Mouse (Mus musculus) kidney, adult 11 months (tissue): ENCODE measurements around the gene Msi2.

Experiments
- DNase-seq: peaks from one replicate; pipeline ENCODE4 v3.0.0; 2022

The Msi2 gene

DNA sequence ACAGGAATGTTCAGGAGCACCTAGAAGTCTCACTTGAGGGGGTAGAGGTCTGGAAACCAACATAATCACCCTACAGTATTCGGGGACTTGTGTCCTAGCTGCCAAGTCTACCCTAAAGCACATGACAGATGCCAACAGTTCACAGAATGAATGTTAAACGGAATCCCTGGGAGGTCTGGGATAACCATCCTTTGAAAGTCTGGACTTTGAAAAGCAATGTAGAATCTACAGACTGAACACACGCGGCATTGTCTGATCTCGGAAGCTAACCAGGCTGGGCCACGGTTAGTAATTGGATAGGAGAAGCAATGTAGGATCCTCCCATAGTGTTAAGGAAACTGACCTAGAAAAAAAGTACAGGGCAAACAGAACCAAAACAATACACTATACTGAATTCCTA lies 105.3 kb downstream of the Msi2 start:
- peak; percentile 55 for DNase-seq

- DNase-seq: no peak
These were observed 106.2 kb downstream of the Msi2 start for GRCm38 (mm10) chr11:88612141-88612540.

DNA sequence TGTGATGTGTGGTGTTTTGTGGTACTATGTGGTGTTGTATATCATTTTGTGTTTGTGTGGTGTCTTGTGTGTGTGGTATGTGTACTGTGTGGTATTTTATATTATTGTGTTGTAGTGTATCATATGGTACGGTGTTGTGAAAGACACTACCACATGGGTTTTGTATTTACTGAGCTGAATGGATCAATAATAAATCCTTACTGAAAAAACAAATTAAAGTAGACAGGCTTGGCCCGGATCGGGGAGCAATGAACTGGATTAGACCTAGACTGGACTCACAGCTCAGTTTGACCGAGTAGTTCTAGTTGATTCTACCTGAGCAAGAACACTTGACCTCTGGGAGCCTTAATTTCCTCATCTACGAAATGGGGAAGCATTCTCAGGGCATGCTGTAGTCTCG lies 107.5 kb downstream of the Msi2 start:
- no peak for DNase-seq

DNA sequence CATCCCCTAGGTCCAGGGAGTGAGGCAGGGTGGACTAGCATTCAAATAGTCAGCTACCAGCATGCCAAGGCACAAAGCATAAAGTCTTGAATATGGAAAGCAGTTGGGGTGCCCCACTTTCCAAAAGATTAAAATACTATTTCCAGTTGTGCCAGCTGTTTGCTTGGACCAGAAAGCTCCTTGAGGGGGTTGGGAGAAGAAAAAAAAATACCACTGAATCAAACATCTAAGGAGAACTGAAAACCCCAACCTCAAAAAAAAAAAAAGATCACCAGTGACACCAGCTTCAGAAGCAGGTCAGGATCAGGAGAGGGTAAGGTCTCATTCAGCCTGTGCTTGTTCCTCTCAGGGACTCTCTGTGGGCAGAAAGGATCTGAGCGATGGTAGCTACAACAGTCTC lies 108.2 kb downstream of the Msi2 start:
- DNase-seq: no peak

DNA sequence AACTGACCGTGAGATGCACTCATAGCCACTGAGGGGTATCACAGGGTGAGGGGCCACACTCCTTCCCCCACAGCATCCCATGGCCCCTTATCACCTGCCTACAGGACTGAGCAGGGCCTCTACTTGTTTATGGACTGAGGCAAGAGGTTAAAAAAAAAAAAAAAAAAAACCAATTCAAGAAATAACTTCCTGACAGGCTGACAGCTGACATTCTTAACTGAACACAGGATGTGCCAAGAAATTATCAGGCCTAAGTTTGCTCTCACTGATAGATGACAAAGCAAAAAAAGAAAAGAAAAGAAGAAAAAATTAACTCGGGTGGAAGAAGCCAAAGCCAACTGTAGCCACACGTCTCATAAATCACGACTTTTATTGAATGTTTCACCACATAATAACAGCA lies 109.7 kb downstream of the Msi2 start:
- DNase-seq: no peak

GRCm38 (mm10) chr11:88607725-88608383 lies 110.5 kb downstream of the Msi2 start:
- DNase-seq: no peak

DNA sequence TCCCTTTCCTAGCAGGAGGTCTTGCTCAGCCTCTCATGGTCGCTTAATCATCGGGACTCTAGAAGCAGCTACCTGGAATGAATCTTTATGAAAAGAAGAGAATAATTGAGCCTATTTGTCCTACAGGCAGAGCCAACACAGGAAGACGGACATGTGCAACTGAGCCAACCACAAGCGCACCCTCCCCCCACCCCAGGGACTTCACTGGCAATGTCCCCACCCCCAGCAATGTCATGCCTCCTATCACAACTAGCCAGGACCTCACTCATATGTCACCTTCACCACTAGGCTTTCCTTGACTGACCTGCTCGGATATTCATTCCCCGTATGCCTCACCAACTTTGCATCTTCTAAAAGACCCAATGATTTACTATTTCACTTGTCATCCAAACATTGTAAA lies 112.5 kb downstream of the Msi2 start:
- no peak for DNase-seq

DNA sequence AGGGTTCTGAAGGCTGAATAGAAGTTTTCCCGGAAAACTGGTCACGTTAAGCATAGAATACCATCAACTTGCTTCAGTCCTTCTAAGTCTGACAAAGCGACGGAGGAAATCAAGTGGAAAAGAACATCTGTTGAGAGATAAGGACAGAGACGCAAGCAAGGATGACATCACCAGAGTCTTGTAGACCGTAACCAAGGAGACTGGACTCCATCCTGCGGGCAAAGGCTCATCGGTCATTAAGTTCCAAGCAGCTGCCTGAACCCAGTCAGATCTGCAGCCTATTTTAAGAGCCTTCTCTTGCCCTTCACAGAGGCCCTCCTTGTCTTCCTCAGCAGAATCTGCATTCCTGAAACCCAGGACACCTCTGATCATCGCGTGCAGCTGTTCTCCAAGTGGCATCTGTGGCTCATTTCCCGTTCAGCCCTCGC lies 113.2 kb downstream of the Msi2 start:
- DNase-seq: no peak

DNA sequence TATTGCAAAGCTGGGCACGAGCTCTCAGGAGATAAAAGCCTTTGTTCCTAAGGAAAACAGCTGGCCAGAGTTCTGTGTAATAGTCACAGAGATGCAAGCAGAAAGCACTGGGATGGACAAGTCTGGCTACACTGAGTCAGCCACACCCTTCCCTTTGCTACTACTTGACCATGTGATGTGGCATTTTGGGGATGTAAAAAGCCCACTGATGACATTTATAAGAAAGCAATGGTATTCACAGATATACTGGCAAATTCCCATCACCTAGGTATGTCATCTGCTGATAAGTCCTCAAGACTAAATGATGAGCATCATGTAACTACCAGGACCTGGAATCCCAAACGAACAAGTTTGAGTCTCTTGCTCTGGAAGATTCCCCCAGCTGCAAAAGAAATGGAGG lies 113.7 kb downstream of the Msi2 start:
- DNase-seq: no peak

DNA sequence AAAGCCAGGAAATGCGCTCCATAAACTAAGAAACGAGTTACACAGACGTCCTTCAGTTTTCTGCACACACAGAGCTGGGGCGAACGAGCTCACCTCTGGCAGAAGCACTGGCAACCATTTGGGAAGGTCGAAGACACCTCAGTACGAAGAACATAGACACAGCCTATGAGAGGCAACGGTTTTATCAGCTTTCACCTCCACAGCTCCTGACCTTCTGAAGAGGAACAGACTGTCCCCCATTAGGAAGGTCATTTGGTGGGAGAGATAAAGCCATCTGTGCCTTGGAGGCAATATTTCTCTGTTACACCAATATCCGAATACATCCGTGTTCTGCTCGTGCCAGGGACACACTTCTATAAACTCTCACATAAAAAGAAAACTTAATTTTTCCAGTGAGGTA lies 114.9 kb downstream of the Msi2 start:
- no peak for DNase-seq

DNA sequence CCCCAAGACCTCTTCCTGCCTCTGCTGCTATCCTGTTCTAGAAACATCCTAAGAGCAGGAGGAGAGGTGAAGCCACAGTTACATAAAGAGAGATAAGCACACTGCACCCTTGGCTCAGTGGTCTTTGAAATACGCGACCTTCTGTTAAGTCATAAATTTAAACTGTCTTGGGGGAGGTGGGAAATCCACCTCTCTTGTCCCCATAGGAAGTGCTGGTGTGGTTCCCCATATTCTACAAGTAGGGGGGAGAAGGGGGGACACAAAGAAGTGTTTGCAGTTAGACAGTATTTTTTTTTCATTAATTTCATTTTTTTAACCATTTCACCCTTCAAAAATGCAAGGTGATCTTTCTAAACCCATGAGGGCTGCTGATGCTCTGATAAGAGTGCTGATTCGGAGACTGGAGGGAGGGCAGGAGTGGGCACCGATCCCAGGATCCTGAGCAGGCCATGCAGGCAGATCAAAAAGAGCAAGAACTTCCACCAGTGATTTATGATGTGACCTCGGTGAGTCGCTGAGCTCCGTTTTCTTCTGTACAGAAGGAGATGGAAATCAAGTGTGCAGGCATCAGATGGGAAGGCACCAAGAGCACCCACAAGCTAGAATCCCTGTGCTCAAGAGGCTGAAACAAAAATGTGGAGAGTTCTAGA lies 115.7 kb downstream of the Msi2 start:
- DNase-seq: no peak

GRCm38 (mm10) chr11:88600194-88600593 lies 118.1 kb downstream of the Msi2 start:
- no peak for DNase-seq

DNA sequence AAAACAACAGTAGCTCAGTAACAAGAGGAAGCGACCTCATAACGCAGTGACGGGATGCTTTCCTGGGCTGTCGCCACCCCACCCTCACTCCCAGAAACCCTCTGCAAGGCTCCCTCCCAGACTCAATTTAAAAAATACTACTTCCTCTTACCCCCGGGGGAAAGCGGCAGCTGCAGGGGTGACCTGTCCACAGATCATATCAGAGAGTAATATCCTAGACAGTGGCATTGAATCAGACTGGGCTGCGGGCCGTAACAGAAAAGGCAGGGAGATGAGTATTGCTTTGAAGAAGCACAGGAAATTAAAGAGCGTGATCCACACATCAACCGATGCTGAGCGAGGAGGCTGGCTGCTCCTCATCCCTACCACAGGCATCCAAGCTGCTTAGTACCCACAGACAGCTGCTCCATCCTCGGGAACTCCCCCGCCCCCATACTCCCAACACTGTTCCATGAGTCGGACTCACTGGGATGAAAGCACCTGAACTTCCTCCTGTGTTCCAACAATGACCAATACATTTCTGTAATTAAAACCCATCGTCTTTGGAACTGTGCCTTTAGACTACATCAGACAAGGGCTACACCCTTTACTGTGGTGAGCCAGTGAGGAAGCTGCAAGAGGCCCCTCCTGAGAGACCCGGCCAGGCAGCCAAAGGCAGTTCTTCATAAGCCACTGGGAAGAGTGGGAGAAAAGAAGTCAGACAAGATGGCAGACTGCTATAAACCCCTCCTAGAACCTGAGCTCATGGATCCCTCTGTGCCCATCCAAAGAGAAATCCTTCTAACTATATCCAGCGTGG lies 118.8 kb downstream of the Msi2 start:
- no peak for DNase-seq

DNA sequence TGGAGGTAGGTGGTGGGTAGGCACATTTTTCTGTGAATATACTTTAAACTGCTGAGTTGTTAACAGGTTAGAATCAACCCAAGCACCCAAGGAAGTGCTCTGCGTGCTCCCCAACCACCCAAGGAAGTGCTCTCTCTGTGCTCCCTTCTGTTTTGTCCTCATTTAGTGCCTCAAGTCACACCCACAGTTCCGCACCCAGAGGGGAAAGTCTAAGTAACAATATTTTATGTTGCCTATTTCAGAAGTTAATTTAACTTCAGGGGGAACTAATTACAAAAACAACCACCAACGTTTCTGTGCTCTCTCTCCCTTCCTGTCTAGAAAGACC lies 119.5 kb downstream of the Msi2 start:
- DNase-seq: no peak

GRCm38 (mm10) chr11:88598150-88598847 lies 120.0 kb downstream of the Msi2 start:
- no peak for DNase-seq

DNA sequence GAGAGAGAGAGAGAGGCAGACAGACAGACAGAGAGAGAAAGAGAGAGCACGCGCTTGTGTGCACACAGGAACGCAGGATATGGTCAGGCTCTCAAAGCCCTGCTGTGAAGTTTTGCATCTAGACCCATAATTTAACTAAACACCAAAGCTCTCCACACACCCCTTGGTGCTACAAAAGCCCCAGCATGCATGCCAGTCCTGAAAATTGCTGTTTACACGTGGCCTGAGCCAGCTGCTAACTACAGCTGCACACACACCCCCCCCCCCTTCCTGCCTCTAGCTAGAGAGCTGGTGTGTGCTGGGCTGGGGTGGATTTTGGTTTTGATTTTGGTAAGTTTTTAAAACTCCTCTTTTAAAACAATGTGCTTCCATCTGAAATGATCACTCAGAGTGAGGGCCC lies 122.7 kb downstream of the Msi2 start:
- no peak for DNase-seq

DNA sequence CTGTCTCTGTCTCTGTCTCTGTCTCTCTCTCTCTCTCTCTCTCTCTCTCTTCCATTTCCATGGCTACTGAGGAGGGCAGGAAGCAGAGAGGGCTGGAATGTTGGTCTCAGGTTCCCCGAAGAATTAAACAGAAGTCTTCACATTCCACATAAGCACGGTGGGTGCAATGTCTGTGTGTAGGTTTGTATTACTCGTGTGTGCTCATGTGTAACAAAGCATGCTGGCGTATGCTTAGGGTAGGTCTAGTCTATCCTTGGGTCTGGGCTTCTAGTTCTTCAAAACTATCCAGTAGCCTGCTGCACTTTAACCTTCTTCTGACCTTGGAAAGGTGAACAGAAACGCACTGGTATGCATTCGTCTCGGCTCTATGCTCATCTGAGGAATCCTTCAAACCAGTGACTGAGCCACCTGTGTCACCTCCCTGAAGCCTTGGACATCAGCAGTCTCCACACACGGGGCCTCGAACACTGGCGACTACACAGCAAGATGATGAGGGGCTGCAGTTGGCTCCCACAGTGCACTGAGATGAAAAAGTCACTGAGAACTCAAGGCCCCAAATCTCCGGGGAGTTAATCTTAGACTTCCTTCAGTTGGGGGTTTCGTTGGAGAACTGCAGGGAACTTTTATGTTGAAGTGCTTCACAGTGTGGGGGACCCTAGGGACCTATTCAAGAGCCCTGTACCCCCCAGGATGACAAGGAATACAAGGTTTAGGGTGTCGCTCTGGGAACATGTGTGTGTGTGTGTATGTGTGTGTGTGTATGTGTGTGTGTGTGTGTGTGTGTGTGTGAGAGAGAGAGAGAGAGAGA lies 123.3 kb downstream of the Msi2 start:
- DNase-seq: no peak

GRCm38 (mm10) chr11:88594010-88594409 lies 124.3 kb downstream of the Msi2 start:
- no peak for DNase-seq

DNA sequence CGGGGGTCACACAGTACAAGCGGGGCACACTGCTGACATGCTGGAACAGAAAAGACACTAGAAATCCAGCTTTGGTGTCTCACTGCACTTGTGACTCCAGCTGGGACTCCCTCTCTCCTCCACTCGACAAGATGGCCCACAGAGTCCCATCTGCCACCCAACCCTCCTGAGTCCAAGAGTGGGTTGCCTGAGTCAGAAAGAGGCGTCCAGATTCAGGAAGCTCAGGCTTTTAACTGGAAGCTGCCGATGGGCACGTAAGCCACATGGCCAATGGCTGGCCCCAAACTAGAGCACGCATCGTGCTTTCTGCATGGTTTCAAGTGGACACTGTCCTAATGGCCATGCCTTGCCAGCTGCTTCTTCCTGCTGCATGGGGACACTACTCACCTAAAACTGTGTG lies 126.2 kb downstream of the Msi2 start:
- DNase-seq: no peak

- DNase-seq: no peak
These were observed 127.7 kb downstream of the Msi2 start for GRCm38 (mm10) chr11:88590647-88591046.

DNA sequence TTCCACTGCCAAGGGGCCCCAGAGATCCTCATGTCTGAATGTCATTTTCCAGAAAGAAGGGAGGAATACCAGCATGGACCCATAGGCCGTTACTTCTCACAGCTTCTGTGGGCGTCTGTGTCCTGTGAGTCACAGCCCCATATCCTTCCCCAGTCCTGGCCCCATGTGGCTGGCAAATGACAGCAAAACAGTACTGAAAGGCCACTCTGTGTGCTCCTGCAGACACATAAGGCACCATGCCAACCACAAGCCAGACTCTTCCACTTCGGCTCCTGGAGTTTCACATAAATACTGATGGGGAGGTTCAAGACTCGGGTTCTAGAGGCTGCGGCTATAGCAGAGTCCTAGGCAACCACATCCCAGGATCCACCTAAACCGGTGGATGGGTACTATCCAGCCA lies 128.7 kb downstream of the Msi2 start:
- no peak for DNase-seq

DNA sequence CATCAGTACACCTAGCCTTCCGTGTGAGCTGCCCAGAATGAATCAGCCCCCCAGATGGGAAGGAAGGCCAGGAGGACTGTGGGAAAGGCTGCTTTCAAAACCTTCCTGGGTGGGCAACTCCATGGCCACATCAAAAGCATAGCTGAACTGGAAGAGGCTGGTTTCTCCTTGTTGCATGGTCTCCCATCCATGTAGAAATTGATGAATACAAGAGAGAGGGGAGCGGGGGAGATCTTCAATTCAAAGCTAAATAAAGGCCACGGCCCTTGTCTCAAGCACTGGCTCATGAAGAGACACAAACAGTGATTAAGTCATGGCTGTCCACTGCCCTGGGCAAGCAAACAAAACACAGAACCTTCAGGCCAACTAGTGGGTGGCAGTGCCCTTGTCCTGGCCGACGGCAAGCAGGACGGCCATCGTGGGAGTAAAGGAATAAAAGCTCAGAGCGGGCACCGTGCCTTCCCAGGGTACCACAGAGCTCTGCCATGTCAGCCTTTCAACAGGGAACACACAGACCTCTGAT lies 129.6 kb downstream of the Msi2 start:
- DNase-seq: no peak

DNA sequence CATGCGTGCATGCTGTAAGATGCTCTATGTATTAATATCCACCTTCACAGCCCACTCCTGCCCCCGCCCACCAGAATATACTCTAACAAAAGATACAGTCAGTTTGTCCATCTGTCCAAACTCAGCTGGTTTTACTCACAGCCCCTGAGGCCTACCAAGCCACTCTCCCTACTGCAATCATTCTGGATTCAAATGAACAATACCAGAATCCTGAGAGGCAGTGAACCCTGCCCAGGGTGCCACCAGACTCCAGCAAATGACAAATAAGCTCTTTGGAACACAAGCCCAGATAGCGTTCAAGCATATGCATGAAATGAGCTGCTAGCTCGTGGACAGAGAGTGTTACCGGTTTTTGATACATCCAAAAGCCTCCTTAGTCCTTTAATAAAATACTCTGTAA lies 130.6 kb downstream of the Msi2 start:
- peak; percentile 62 for DNase-seq
